Mouse (Mus musculus) hindbrain, embryonic 14.5 days (tissue): ENCODE data around the gene Opcml. TPM values are rescaled to one million over a fixed set of nuclear protein-coding genes. Genes with fewer than 3 reads are reported as not detected.

Experiments
- ATAC-seq: fragments of 200-750 bp; cut with Nextera tagmentation; 2 replicates; pipeline ENCODE4 v1.8.0; 2017; ENCODE audit warnings: moderate number of reproducible peaks, mild to moderate bottlenecking, moderate TSS enrichment, moderate library complexity; ENCODE audit not compliant: low FRiP score
- DNase-seq: peaks from one replicate; pipeline ENCODE4 v3.0.0-alpha.2; 2015; ENCODE audit warnings: low spot score
- H3K27ac ChIP-seq: fragments of 300-500 bp; sonication (generic); 2 replicates; pipeline ENCODE4 v1.5.1; 2014; ENCODE audit warnings: mild to moderate bottlenecking, moderate library complexity
- H3K27me3 ChIP-seq: fragments of 300-500 bp; sonication (generic); 2 replicates; pipeline ENCODE4 v1.6.1; 2014; ENCODE audit warnings: mild to moderate bottlenecking, low read length, mixed read lengths; ENCODE audit not compliant: control insufficient read depth, insufficient read depth
- H3K36me3 ChIP-seq: fragments of 300-500 bp; sonication (generic); replicated peaks from 2 replicates; pipeline ENCODE4 v1.6.1; 2014; ENCODE audit not compliant: control insufficient read depth, insufficient read depth
- H3K4me1 ChIP-seq: fragments of 300-500 bp; sonication (generic); replicated peaks from 2 replicates; pipeline ENCODE4 v1.6.1; 2014; ENCODE audit warnings: antibody characterized with exemption, low read length, mixed read lengths; ENCODE audit not compliant: control insufficient read depth, insufficient read depth
- H3K4me2 ChIP-seq: fragments of 300-500 bp; sonication (generic); replicated peaks from 2 replicates; pipeline ENCODE4 v1.6.1; 2014; ENCODE audit warnings: mild to moderate bottlenecking, moderate library complexity
- H3K4me3 ChIP-seq: fragments of 300-500 bp; sonication (generic); replicated peaks from 2 replicates; pipeline ENCODE4 v1.5.1; 2014; ENCODE audit warnings: mild to moderate bottlenecking, low read length
- H3K9ac ChIP-seq: fragments of 300-500 bp; sonication (generic); 2 replicates; pipeline ENCODE4 v1.6.1; 2014
- H3K9me3 ChIP-seq: fragments of 300-500 bp; sonication (generic); 2 replicates; pipeline ENCODE4 v1.6.1; 2016; ENCODE audit warnings: low read length; ENCODE audit not compliant: control insufficient read depth
- WGBS: fragments of 180-500 bp; shearing (Covaris S2); extraction: QIAGEN DNeasy Blood & Tissue Kit; methylation state at CpG from one replicate; pipeline ENCODE4 v1.1.7; 2014; 5-methylcytosine and 5-hydroxymethylcytosine counted together
- polyA plus RNA-seq: library from polyadenylated mRNA; unstranded; fragments of >200 nt; fragmentation: Nextera tagmentation; extraction: Ambion mirVana; gene quantifications from 2 replicates; pipeline ENCODE4 v1.2.1, GENCODE M21; 2014

Opcml gene
- polyA plus RNA-seq, 1 experiment from 2014 or later = 42.9 TPM

DNA sequence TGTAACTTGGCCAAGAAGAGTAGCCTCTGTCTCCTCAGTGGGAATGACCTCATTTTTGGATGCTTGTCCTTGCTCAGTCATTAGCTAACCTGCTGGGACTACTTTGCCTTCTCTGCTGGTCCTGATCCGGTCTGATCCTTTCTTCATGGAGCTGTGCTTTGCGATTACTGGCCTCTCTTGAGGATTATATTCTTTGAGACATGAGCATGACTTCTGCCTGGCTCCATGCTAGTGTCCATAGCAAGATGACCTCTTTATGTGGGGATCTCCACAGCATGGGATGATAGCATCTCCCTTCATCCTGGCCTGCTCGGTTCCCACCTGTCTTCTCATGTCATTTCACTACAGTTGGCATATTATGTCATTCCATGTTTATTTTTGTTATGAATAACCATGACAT lies 699.8 kb downstream of the Opcml start:
- ATAC-seq = no peak
- Histone ChIP-seq H3K9ac (no peak overlapping the region), H3K27me3 (no peaks in the 10 kb centered on the region), H3K27ac (no peak overlapping the region), H3K36me3 (no peaks in the 10 kb centered on the region), H3K9me3 (no peaks in the 10 kb centered on the region), H3K4me1 (no peaks in the 10 kb centered on the region), H3K4me3 (no peak overlapping the region), H3K4me2 (no peak overlapping the region)
- WGBS = 90% methylated on average over 3 of the region's 3 CpGs
- no peak for DNase-seq

DNA sequence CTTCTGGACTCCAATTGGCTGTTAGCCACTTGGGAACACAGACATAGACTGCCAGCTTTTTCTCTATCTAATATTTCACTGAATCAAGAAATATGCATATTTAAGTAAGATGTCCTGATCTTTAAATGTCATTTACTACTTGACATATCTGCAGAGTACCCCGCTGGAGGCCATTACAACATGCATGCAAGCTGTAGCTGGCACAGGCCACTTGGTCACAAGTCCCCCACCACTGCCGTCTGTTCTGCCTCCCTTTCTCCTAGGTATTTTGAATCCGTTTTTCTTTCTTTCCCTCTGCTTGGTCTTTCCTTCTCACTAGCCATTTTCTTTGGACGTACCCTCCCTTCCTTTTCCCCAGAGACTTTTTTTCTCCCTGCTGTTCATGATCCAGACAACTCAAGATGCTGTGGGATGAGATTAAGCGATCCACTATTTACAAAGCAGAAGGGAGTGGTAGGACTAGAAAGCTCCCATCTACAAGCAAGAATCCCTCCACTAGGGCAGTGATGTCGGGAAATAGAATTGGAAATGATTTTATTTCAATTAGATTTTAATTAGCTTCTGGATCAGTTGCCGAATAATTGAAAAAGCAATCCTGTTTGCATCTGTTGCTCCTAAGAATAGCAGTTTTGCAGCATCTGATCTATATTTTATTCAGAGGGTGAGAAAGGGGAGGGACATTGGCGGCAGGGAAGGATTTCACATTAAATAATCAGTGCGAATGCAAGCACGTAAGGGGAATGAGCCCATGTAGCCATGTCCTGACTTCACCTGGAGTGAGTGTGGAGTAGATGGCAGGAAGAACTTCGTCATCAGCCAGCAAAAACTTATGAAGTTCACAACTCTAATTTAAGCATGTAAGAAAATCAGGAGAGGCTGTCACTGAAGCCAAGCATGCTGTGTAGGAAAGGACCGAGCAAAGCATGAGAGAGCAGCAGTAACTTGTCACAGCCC lies 709.5 kb downstream of the Opcml start:
- DNase-seq (no peak), ATAC-seq (no peak)
- H3K9me3 ChIP-seq = no peaks in the 10 kb centered on the region
- no peak overlapping the region for H3K9ac ChIP-seq
- 75% methylated on average over 12 of the region's 12 CpGs for WGBS
- no peak overlapping the region for H3K4me2 ChIP-seq
- H3K4me1 ChIP-seq = no peaks in the 10 kb centered on the region
- H3K27me3 ChIP-seq = no peaks in the 10 kb centered on the region
- no peak overlapping the region for H3K27ac ChIP-seq
- H3K36me3 ChIP-seq = no peaks in the 10 kb centered on the region
- no peak overlapping the region for H3K4me3 ChIP-seq

DNA sequence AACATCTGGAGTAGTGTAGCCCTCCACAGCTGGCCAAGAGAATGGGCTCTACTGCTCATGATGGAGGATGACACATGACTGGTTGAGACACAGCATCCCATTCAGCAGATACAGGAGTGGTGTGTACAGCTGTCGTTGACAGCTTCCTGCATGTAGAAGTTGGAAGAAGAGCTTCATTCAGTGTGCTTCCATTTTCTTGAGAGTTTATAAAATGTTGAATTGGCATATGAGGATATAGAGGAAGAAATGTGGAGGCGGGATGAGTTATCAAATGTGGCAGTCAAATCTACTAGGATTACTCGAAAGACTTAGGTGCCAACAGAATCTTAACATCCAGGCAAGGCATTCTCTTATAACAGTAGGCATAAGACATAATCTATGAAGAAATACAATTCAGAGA lies 723.3 kb downstream of the Opcml start:
- Histone ChIP-seq H3K9ac (no peak overlapping the region), H3K4me3 (no peak overlapping the region), H3K4me2 (no peak overlapping the region), H3K36me3 (no peaks in the 10 kb centered on the region), H3K27ac (no peak overlapping the region), H3K4me1 (no peaks in the 10 kb centered on the region), H3K27me3 (no peaks in the 10 kb centered on the region), H3K9me3 (no peaks in the 10 kb centered on the region)
- WGBS = 95% methylated on average over 3 of the region's 3 CpGs
- no peak for ATAC-seq
- DNase-seq = no peak

DNA sequence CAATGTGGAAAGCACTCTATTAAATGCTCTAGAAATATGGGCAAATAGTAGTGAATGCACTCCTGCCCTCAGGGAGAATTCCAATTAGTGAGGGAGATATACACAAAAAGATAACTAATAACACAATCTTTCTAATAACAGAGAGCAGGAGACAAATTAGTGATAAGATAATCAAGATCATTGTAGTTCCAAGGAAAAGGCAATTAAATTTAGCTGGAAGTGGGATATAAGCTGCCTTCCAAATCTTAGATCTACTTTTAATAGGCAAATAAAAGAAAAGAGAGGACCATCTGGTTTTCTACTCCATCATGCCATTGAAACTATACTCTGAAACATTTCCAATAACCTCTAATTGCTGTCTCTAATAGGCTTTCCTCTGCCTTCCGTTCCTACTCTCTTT lies 742.6 kb downstream of the Opcml start:
- Histone ChIP-seq H3K4me1 (no peaks in the 10 kb centered on the region), H3K27me3 (no peaks in the 10 kb centered on the region), H3K36me3 (no peaks in the 10 kb centered on the region), H3K9ac (no peak overlapping the region), H3K9me3 (no peaks in the 10 kb centered on the region), H3K27ac (no peak overlapping the region), H3K4me2 (no peak overlapping the region), H3K4me3 (no peak overlapping the region)
- DNase-seq = no peak
- no peak for ATAC-seq
- WGBS = 72% methylated on average over 1 of the region's 1 CpGs

DNA sequence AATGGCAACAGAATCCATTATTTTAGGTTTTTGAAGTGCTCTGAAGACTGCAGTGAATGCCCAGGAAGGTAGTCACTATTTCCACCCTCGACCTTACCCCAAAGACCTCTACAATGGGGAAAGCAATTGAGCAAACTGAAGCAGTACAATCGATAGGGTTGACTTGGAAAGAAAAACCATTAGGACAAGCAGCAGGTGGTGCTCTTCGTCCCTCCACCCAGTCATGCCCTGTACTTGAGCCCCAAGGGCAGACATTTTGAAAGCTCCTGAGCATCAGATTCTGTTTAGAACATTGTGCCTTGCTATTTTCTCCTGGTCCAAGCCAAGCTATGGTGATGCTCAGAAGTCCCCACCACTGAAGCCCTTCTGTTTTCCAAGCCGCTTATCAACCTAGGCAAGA lies 744.4 kb downstream of the Opcml start:
- H3K4me1 ChIP-seq = no peaks in the 10 kb centered on the region
- no peak for DNase-seq
- H3K9ac ChIP-seq = no peak overlapping the region
- H3K27ac ChIP-seq = no peak overlapping the region
- WGBS = 84% methylated on average over 4 of the region's 4 CpGs
- no peak for ATAC-seq
- no peak overlapping the region for H3K4me3 ChIP-seq
- no peaks in the 10 kb centered on the region for H3K27me3 ChIP-seq
- H3K36me3 ChIP-seq = no peaks in the 10 kb centered on the region
- no peaks in the 10 kb centered on the region for H3K9me3 ChIP-seq
- no peak overlapping the region for H3K4me2 ChIP-seq

DNA sequence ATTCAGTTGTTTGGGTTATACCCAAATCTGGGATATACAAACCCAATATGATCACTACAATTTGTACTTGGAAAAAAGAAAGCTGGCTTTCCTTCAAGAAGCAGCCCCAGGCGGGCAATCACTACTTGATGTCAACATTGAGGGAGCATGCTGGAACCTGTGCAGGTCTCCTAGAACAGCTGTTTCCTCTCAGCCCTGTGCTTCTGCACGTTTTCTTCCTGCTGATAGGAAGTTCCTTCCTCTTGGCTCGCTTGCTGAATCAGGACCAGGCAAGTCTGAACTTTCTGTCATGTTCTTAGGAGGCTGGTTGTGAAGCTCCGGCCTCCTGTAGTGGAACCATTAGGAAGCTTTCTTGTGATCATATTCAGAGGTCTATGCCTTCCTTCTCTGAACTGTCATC lies 746.1 kb downstream of the Opcml start:
- ATAC-seq = no peak
- Histone ChIP-seq H3K9me3 (no peaks in the 10 kb centered on the region), H3K4me2 (no peak overlapping the region), H3K9ac (no peak overlapping the region), H3K4me3 (no peak overlapping the region), H3K4me1 (no peaks in the 10 kb centered on the region), H3K27me3 (no peaks in the 10 kb centered on the region), H3K36me3 (no peaks in the 10 kb centered on the region), H3K27ac (no peak overlapping the region)
- no peak for DNase-seq
- 84% methylated on average over 4 of the region's 4 CpGs for WGBS

DNA sequence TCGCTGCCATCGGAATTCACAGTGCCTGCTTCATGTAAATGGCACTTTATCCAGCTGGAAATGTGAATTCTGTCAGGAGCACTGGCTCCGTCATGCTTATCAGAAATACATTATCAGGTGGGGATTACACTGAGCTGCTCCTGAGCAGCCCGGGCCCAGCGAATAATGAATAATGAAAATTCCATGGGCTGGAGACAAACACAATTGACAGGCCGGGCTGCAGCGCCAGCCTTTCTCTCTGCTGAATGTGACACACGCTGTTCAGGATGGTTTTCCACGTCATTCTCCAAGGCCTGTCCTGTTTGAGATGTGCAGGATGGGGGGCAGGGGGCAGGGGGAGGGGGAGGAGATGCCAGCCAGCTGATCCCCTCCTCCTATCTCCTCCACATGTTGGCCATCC lies 757.6 kb downstream of the Opcml start:
- Histone ChIP-seq H3K9me3 (no peaks in the 10 kb centered on the region), H3K4me2 (no peak overlapping the region), H3K27ac (peak overlapping the region; percentile 76), H3K4me1 (peaks cover 9% of the 10 kb centered on the region; the same call in 1 of the 2 replicates), H3K27me3 (no peaks in the 10 kb centered on the region), H3K36me3 (no peaks in the 10 kb centered on the region), H3K4me3 (no peak overlapping the region), H3K9ac (no peak overlapping the region)
- DNase-seq (peak; percentile 33), ATAC-seq (peak; percentile 53)
- WGBS = 20% methylated on average over 9 of the region's 9 CpGs

DNA sequence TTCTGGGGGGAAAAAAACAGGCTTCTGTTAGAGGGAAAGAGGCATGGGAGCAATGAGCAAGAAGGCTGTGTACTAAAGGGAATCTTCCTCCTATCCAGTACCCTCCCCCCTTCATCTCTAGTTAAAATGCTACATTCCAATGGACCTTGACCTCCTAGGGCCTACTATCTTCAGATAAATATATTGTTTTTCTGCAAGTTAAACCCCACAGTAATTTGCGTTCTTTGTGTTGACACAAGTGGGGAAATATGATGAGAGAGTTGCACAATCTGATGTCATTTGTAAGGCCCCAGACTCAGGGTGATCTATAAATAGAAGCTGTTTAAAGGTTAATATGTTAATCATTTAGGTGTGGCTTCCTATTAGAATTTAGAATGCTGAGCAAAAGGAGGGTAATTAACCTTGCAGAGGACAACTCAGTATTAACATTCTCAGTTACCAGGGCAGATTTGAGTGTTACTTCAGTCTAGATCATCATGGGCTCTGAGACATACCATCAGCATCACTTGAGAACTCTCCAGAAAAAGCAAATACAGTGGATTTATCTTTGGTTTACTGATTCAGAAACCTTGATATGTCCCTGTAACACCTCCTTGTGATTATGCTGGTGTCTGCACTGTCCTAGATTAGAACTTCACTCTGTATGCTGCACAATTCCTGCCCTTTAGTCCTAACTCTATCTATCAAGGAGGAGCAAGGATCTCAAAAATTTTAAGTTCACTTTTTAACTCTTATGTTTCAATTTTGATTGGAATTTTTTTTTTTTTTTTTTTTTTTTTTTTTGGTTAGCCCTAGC lies 762.0 kb downstream of the Opcml start:
- H3K36me3 ChIP-seq = no peaks in the 10 kb centered on the region
- H3K27ac ChIP-seq = no peak overlapping the region
- H3K9ac ChIP-seq = no peak overlapping the region
- no peak overlapping the region for H3K4me2 ChIP-seq
- no peak overlapping the region for H3K4me3 ChIP-seq
- ATAC-seq = no peak
- WGBS = 84% methylated on average over 1 of the region's 1 CpGs
- no peaks in the 10 kb centered on the region for H3K27me3 ChIP-seq
- no peak for DNase-seq
- peaks cover 9% of the 10 kb centered on the region; the same call in 1 of the 2 replicates for H3K4me1 ChIP-seq
- no peaks in the 10 kb centered on the region for H3K9me3 ChIP-seq

DNA sequence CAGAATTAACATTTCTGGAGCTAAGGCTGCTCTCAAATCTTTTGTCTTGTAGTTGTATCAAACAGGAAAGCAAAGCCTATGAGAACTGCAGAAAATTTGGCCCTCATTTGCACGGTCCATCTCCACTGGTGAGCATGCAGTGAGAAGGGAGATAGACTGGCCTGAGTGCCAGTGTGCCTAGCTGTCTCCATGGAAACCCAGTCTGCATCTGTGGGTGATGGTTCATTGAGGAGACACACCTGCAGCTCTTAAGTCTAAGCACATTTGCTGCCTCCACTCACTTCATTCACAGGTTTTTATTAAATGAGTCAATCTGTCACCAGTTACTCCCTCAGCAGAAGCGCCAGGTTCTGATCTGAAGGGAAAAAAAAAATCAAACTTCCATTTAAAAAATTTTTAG lies 768.1 kb downstream of the Opcml start:
- no peak overlapping the region for H3K4me3 ChIP-seq
- ATAC-seq = no peak
- WGBS = 70% methylated on average over 2 of the region's 2 CpGs

More for the DNA sequence above, 768.1 kb downstream of the Opcml start:
- peaks cover 6% of the 10 kb centered on the region for H3K4me1 ChIP-seq
- no peaks in the 10 kb centered on the region for H3K36me3 ChIP-seq
- DNase-seq = no peak
- no peak overlapping the region for H3K9ac ChIP-seq
- no peak overlapping the region for H3K4me2 ChIP-seq
- H3K27ac ChIP-seq = no peak overlapping the region
- H3K9me3 ChIP-seq = no peaks in the 10 kb centered on the region
- H3K27me3 ChIP-seq = no peaks in the 10 kb centered on the region
